Mouse (Mus musculus) intestine, postnatal 0 days (tissue): ENCODE measurements at regions not wholly inside any gene's neighbourhood (a gene's known extent, or its start where the extent isn't known, plus 50 kb on each side); places are given as distances from the start of the nearest gene placed in this dataset.
A peak's percentile ranks its signal among the peaks of the same experiment; 100 is the strongest.

ENCODE experiments used
- ATAC-seq: fragments of 200-750 bp; cut with Nextera tagmentation; 2 replicates; pipeline ENCODE4 v1.8.0; 2017; ENCODE audit warnings: mild to moderate bottlenecking, moderate TSS enrichment, moderate library complexity
- H3K27ac ChIP-seq: fragments of 300-500 bp; sonication (generic); 2 replicates; pipeline ENCODE4 v1.5.1; 2014; ENCODE audit warnings: mild to moderate bottlenecking, low read depth, low read length, moderate library complexity
- H3K27me3 ChIP-seq: fragments of 300-500 bp; sonication (generic); replicated peaks from 2 replicates; pipeline ENCODE4 v1.6.1; 2014; ENCODE audit warnings: low read length, mixed read lengths; ENCODE audit not compliant: control insufficient read depth, insufficient read depth
- H3K36me3 ChIP-seq: fragments of 300-500 bp; sonication (generic); 2 replicates; pipeline ENCODE4 v1.6.1; 2014; ENCODE audit warnings: mild to moderate bottlenecking, moderate library complexity; ENCODE audit not compliant: control insufficient read depth, insufficient read depth
- H3K4me1 ChIP-seq: fragments of 300-500 bp; sonication (generic); replicated peaks from 2 replicates; pipeline ENCODE4 v1.6.1; 2014; ENCODE audit warnings: antibody characterized with exemption, low read length, mixed read lengths; ENCODE audit not compliant: control insufficient read depth, insufficient read depth
- H3K4me2 ChIP-seq: fragments of 300-500 bp; sonication (generic); replicated peaks from 2 replicates; pipeline ENCODE4 v1.6.1; 2014; ENCODE audit warnings: low read depth, mild to moderate bottlenecking, moderate library complexity
- H3K4me3 ChIP-seq: fragments of 300-500 bp; sonication (generic); 2 replicates; pipeline ENCODE4 v1.5.1; 2014; ENCODE audit warnings: low read depth, low read length
- H3K9ac ChIP-seq: fragments of 300-500 bp; sonication (generic); 2 replicates; pipeline ENCODE4 v1.6.1; 2014; ENCODE audit warnings: mild to moderate bottlenecking, low read depth, low read length
- H3K9me3 ChIP-seq: fragments of 300-500 bp; sonication (generic); 2 replicates; pipeline ENCODE4 v1.6.1; 2016; ENCODE audit warnings: mixed run types; ENCODE audit not compliant: control insufficient read depth
- CTCF ChIP-seq: sonication (generic); IDR thresholded peaks from 2 replicates; pipeline ENCODE4 v1.5.1; 2016; ENCODE audit warnings: low read depth, mild to moderate bottlenecking, control low read depth, antibody characterized with exemption, moderate library complexity
- WGBS: fragments of 180-500 bp; shearing (Covaris S2); extraction: QIAGEN DNeasy Blood & Tissue Kit; methylation state at CpG from one replicate; pipeline ENCODE4 v1.1.7; 2014; 5-methylcytosine and 5-hydroxymethylcytosine counted together

DNA sequence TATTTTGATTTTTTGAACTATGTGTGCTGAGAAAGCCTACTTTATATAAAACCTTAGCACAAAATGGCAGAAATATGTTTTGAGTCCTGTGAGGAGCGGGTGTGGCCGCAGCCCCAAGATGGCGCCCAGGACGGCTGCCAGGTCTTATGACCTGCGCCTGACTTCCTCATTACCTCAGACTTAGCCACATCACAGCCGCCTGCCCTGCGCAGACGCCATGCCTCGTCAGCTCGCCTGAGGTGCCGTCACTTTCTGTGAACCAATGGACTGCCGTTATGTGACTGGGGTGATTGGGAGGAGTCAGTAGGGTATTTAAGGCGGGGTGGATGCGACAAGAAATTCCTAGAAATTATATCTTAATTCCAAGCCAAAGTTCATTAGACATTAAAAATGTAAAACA, 171.7 kb upstream of the Foxn2 start:
- WGBS, result 95% methylated on average over 14 of the region's 14 CpGs
- no peak for TF ChIP-seq CTCF

DNA sequence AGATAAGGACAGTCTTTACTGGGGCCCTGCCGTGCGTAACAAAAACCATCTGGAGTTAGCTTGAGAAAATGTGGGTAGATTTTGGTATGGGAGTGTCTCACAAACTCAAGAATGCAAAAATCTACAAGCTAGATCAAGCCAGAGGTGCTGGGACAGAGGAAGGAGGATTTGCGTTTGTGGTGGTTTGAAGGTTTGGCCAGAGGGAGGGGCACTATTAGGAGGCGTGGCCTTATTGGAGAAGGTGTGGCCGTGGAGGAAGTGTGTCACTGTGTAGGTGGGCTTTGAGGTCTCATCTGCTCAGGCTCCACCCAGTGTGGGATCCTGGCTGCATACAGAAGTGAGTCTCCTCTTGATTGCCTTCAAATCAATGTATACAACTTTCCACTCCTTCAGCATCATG, 169.6 kb upstream of the Foxn2 start:
- H3K27me3 ChIP-seq, result no peaks in the 10 kb centered on the region
- no peak overlapping the region for H3K4me3 ChIP-seq
- H3K36me3 ChIP-seq, result no peaks in the 10 kb centered on the region
- H3K4me2 ChIP-seq, result no peak overlapping the region
- no peak overlapping the region for H3K9ac ChIP-seq
- H3K4me1 ChIP-seq, result no peaks in the 10 kb centered on the region
- H3K9me3 ChIP-seq, result no peaks in the 10 kb centered on the region
- ATAC-seq, result no peak
- TF ChIP-seq CTCF, result no peak
- H3K27ac ChIP-seq, result no peak overlapping the region
- 84% methylated on average over 5 of the region's 5 CpGs for WGBS

More for the DNA sequence above, 171.7 kb upstream of the Foxn2 start:
- no peaks in the 10 kb centered on the region for H3K27me3 ChIP-seq
- H3K4me1 ChIP-seq, result no peaks in the 10 kb centered on the region
- no peak overlapping the region for H3K9ac ChIP-seq
- no peak overlapping the region for H3K27ac ChIP-seq
- H3K4me2 ChIP-seq, result no peak overlapping the region
- H3K4me3 ChIP-seq, result no peak overlapping the region
- no peaks in the 10 kb centered on the region for H3K9me3 ChIP-seq
- no peak for ATAC-seq
- no peaks in the 10 kb centered on the region for H3K36me3 ChIP-seq

DNA sequence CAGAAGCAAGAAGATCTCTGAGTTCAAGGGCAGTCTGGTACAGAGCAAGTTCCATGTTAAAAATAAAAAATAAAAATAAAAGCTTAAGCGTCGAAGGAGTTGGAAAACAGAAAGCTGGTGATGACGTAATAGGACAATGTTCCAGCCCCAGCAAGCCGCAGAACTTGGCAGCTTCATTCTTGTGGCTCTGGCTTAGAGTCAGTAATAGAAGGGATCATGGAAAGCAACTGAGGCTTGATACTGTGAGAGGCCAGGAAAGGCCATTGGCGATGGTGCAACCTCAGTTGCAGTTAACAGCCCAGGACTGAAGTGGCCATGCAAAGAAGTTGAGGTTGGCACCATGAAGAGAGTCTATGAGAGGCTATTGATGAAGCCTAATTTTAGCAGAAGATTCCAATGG, 168.3 kb upstream of the Foxn2 start:
- H3K27ac ChIP-seq, result no peak overlapping the region
- WGBS, result 92% methylated on average over 5 of the region's 5 CpGs
- no peaks in the 10 kb centered on the region for H3K27me3 ChIP-seq
- no peaks in the 10 kb centered on the region for H3K36me3 ChIP-seq
- no peak overlapping the region for H3K4me2 ChIP-seq
- no peak overlapping the region for H3K9ac ChIP-seq
- H3K4me3 ChIP-seq, result no peak overlapping the region
- no peaks in the 10 kb centered on the region for H3K4me1 ChIP-seq
- TF ChIP-seq CTCF, result no peak
- no peaks in the 10 kb centered on the region for H3K9me3 ChIP-seq
- ATAC-seq, result no peak

DNA sequence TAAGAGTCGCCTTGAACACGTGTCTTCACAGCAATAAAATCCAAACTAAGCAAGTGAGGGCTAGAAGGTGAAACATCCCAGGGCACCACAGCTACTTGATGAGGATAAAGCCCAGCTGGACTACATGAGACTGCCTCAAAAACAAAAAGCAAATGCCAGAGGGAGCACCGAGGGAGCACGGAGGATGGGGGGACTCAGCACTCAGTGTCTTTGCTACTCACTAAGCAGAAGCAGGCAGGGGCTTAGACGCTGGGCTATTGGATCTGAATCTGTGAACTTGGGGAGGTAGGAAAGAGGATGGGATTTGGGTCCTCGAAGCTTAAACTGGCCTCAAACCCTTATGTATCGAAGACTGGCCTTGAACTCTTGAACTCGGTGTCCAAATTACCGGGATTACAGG, 167.0 kb upstream of the Foxn2 start:
- no peak for TF ChIP-seq CTCF
- Histone ChIP-seq H3K36me3 (no peaks in the 10 kb centered on the region), H3K4me2 (no peak overlapping the region), H3K9me3 (0 out of 2 replicates have a peak, but pooled peaks cover 4% of the 10 kb centered on the region), H3K27ac (no peak overlapping the region), H3K27me3 (no peaks in the 10 kb centered on the region), H3K4me3 (no peak overlapping the region), H3K9ac (no peak overlapping the region), H3K4me1 (no peaks in the 10 kb centered on the region)
- ATAC-seq, result no peak
- 79% methylated on average over 9 of the region's 9 CpGs for WGBS

DNA sequence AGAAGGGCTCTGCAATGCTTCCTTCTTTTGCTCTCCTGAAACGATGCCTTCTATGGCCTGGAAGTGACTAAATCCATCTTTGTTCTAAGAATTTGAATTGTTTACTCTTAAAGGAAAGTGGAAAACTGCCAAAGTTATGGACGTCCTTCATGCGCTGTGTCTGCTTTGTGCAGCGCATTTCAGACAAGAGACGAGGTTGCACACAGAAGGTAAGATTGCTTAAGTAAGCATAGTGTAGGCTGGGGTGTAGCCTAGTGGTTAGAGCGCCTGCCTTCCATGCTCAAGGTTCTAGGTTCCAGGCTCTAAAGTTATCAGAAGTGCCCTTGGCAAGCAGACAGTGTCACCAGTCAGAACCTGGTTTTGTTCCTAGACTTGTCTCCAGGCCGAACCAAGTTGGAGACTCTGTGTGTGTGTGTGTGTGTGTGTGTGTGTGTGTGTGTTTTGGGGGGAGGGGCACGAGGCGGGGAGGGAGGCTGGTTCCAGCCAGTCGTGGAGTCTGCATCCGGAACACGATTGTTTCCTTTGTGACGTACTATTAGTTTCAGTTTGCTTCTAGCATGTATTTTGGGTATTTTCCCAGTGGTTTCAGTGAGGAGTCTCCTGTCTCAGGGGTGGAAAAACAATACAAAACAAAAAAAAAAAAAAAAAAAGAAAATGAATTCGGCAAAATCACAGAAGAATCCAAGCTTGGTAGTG, 166.4 kb upstream of the Foxn2 start:
- Histone ChIP-seq H3K27me3 (no peaks in the 10 kb centered on the region), H3K4me2 (0 out of 2 replicates have a peak overlapping the region, but pooled peaks have one; percentile 1), H3K9ac (no peak overlapping the region), H3K27ac (no peak overlapping the region), H3K4me3 (no peak overlapping the region), H3K36me3 (no peaks in the 10 kb centered on the region), H3K9me3 (0 out of 2 replicates have a peak, but pooled peaks cover 4% of the 10 kb centered on the region), H3K4me1 (no peaks in the 10 kb centered on the region)
- no peak for ATAC-seq
- WGBS, result 50% methylated on average over 13 of the region's 14 CpGs
- no peak for TF ChIP-seq CTCF

DNA sequence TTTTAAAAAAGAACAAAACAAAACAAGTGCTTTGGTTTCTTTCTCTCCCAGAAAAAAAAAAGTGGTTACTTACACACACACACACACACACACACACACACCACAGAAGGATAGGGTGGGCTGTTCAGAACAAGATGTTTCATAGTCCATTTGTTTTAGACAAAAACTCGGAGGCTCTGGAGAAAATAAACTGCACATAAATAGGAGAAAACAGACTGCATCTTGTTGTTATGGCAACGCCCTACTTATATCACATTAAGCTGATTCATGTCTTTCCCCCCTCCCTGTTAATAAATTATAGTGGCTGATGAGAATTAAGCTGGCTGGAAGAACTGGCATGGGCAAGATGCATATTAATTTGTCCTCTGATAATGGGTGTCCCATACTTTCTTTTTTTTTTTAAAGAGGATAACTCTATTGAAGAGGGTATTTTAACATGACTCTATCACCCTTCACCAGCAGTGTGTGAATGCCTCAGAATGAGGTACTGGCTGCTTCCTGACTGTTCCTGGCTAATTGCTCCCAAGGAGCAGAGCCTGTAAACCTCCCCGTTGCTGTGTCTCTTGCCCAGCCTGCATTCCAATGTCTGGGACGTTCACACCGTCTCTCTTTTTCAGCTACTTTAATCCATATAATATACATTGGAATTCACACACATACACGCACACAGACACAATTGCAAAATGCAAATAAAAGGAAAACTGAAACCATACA, 165.6 kb upstream of the Foxn2 start:
- H3K4me3 ChIP-seq, result no peak overlapping the region
- H3K27me3 ChIP-seq, result no peaks in the 10 kb centered on the region
- 43% methylated on average over 6 of the region's 6 CpGs for WGBS
- no peak overlapping the region for H3K27ac ChIP-seq
- no peak for ATAC-seq
- H3K36me3 ChIP-seq, result no peaks in the 10 kb centered on the region
- no peaks in the 10 kb centered on the region for H3K4me1 ChIP-seq
- no peak overlapping the region for H3K9ac ChIP-seq
- TF ChIP-seq CTCF, result no peak
- 0 out of 2 replicates have a peak, but pooled peaks cover 4% of the 10 kb centered on the region for H3K9me3 ChIP-seq
- H3K4me2 ChIP-seq, result no peak overlapping the region
